Mouse (Mus musculus): ENCODE results near the gene Arhgap15.

The Arhgap15 gene

GRCm38 (mm10) chr2:43923863-43924340 is 175.3 kb downstream of the Arhgap15 start:
- no peak for DNase-seq (ENCODE audit: extremely low read depth, low read depth)

- no peak for DNase-seq (ENCODE audit: extremely low read depth, low read depth)
These were observed 183.1 kb downstream of the Arhgap15 start for GRCm38 (mm10) chr2:43931687-43932086.

GRCm38 (mm10) chr2:43939196-43939595 is 190.6 kb downstream of the Arhgap15 start:
- DNase-seq (ENCODE audit: extremely low read depth, low read depth): no peak

- DNase-seq (ENCODE audit: extremely low read depth, low read depth): no peak
These were observed 197.1 kb downstream of the Arhgap15 start for GRCm38 (mm10) chr2:43945679-43946078.

- DNase-seq (ENCODE audit: extremely low read depth, low read depth): no peak
These were observed 201.3 kb downstream of the Arhgap15 start for GRCm38 (mm10) chr2:43949775-43950492.

DNA sequence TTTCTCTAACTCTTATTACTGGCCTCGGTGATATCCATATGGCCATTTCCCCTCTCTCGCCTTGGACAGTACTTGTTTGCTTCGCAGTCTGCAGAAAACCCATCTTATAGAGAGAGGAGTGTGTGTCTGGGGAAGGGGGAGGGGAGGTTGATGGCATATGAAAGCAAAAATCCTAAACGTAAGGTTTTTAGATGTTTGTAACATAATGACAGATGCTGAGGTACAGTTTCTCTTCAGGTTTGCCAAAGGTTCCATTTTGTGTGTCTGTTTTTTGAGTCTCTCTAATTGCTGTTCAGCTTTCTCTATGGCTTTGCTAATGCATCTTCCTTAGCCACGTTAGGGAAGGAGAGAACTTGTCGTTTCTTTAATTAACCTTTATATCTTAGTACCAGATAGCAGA is 202.1 kb downstream of the Arhgap15 start:
- DNase-seq (ENCODE audit: extremely low read depth, low read depth): no peak

DNA sequence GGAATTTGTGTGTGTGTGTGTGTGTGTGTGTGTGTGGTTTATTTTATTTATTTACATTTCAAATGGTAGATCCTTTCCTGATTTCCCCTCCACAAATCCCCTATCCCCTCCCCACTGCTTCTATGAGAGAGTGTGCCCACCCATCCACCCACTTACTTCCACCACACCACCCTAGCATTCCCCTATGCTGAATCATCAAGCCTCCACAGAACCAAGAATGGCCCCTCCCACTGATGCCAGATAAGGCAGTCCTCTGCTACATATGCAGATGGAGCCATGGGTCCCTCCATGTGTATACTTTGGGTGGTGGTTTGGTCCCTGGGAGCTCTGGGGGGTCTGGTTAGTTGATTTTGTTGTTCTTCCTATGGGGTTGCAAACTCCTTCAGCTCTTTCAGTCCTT is 210.6 kb downstream of the Arhgap15 start:
- DNase-seq (ENCODE audit: extremely low read depth, low read depth): no peak

GRCm38 (mm10) chr2:43962466-43962865 is 213.8 kb downstream of the Arhgap15 start:
- no peak for DNase-seq (ENCODE audit: extremely low read depth, low read depth)

DNA sequence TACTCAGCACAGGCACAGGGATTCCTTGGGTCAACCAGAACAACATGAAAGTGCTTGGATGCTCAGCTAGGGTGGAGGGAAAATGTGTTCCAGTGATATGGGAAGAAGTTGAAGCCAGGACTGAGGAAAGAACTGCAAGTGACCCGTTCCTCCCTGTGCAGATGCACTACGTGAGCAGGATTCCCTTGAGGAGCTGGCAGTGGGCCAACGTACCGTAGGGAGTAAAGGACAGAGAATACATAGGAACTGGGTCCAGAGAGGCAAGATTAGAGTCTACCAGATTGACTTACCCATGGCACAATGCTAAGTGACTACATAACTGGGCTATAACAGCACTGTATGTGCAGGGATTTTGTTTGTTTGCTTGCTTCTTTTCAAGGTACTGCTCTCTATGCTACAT is 220.0 kb downstream of the Arhgap15 start:
- no peak for DNase-seq (ENCODE audit: extremely low read depth, low read depth)

DNA sequence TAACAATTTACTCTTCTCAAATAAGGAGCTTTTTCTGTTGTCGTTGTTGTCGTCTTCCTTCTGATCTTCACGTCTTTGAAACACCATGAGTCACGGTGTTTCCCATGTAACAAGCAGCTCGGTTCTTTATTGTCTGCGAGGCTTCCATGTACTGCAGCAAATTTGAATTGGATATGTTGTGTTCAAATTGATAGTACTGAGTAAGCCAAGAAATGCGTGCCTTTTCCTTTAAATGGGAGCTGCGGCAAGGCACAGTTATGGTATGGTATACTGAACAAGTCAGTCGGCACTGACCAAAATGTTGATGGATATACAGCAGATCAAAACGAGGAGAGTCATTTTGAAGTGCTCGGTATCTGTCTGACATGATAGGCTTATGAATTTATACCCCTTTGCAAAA is 229.1 kb downstream of the Arhgap15 start:
- DNase-seq (ENCODE audit: extremely low read depth, low read depth): no peak

GRCm38 (mm10) chr2:43978177-43979013 is 229.8 kb downstream of the Arhgap15 start:
- no peak for DNase-seq (ENCODE audit: extremely low read depth, low read depth)

DNA sequence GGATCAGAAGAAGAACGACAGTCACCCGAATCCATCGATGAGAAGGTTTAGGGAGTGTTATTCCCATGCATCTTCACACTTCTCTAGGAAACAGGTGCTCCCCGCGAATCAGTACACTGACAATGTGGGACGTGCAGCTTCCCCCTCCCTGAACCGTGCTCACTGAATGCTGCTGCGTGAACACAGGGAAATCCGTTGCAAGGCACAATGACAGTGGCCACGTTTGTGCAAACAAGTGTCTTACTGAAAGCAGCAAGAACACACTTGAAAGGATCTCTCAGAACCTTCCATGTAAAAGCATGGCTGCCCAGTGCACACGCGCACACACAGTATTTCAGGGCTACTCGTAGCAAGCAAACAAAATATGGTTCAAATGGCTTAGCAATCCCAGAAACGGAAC is 237.4 kb downstream of the Arhgap15 start:
- no peak for DNase-seq (ENCODE audit: extremely low read depth, low read depth)

GRCm38 (mm10) chr2:43987919-43988318 is 239.3 kb downstream of the Arhgap15 start:
- DNase-seq (ENCODE audit: extremely low read depth, low read depth): no peak

DNA sequence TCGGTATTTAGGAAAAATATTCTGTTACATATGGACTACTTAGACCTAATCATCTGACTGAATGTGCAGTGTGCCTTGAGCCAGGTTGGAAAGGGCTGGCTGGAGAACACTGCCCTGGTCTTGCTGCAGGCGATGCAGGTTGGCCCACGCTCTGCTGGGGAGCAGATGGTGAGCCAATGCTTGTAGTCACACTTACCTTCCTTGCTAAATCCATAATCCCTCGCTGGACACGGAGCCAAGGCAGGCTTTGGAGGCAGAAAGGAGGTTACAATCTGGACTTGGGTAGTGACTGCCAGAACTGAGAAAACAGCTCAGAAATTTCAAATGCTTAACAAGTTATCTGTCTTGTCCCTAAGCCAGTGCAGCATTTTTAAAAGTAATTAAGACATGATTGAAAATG is 241.2 kb downstream of the Arhgap15 start:
- DNase-seq (ENCODE audit: extremely low read depth, low read depth): no peak

GRCm38 (mm10) chr2:43992510-43992909 is 243.9 kb downstream of the Arhgap15 start:
- DNase-seq (ENCODE audit: extremely low read depth, low read depth): no peak

GRCm38 (mm10) chr2:44002454-44002853 is 253.8 kb downstream of the Arhgap15 start:
- DNase-seq (ENCODE audit: extremely low read depth, low read depth): no peak

DNA sequence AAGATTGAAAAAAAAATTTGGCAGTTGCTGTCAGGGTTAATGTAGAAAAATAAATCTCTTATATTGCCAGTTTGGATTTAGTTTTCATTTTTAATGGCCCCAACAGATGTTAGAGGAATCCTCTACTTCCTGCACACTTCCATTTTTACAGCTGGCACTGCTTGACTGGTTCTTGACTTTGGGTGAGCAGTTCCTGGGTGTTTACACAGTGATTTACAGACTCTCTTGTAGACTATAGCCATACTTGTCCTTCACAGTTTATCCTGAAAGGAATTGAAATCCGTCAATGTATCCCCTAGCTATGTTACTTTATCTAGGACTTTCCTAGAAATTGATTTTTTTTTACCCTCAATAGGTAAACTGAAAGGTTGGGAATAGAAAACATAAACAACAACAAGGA is 261.6 kb downstream of the Arhgap15 start:
- DNase-seq (ENCODE audit: extremely low read depth, low read depth): no peak

DNA sequence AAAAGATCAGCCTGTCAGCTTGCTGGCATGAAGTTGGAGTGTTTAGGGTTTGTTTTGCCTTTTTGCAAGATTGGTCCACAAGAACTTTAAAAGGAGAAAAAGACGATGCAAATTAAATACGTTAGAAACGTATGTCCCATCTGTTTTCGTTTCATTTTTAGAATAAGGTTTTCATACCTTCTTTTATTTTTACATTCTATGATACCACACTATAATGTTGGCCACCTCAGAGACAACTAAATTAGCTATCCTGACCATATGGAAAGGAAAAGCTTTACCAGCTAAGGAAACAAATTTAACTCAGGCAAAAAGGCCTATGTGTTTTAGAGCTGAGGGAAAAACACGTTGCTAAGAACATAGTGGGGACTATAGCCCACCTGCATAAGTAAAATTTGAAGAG is 264.8 kb downstream of the Arhgap15 start:
- no peak for DNase-seq (ENCODE audit: extremely low read depth, low read depth)

DNA sequence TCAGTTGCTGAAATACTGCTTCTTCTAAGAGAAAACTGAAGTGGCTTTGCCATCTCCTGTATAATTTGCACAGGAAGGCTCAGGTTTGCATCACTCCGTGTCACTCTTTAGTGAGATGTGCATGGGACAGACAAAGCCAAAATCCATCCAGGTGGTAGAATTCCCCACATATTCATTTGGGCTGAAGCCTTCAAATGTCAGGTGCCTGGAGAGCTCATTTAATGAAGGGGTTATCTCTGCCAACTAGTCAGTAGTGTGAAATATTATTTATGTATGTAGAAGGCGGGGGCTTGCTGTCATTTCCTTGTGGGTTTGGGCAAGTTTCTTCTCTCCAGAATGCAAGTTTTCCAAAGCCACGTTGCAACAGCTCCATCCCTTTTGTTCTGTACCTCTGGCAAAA is 268.1 kb downstream of the Arhgap15 start:
- no peak for DNase-seq (ENCODE audit: extremely low read depth, low read depth)

GRCm38 (mm10) chr2:44017405-44018026 is 268.9 kb downstream of the Arhgap15 start:
- no peak for DNase-seq (ENCODE audit: extremely low read depth, low read depth)

GRCm38 (mm10) chr2:44018033-44018432 is 269.4 kb downstream of the Arhgap15 start:
- no peak for DNase-seq (ENCODE audit: extremely low read depth, low read depth)

DNA sequence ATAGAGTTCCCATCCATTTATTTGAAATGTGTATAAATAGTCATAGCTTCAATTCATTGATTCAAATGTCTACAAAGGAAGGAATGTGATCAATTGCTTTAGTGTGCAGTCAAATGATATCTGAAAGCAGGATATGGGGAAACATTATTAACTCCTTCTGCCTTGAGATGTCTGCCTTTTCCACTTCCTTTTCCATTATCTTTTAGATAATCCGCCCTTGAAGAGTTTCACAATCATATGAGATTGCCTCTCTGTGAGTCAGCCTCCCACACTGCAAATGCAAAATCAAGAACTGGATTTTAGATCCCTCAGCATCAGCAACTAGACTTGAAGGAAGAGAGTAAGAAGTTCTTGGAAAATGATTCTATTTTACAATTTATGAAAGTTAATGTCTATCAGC is 276.1 kb downstream of the Arhgap15 start:
- no peak for DNase-seq (ENCODE audit: extremely low read depth, low read depth)

Measured in MEL-GATA-1-ER (cell line).